Mouse (Mus musculus) lung, embryonic 14.5 days (tissue): ENCODE results near the gene Prdm2. TPM values are rescaled to one million over a fixed set of nuclear protein-coding genes. Genes with fewer than 3 reads are reported as not detected.

Experiments
- ATAC-seq: fragments of 200-750 bp; cut with Nextera tagmentation; 2 replicates; pipeline ENCODE4 v1.8.0; 2017; ENCODE audit warnings: mild to moderate bottlenecking, moderate TSS enrichment, moderate library complexity; ENCODE audit not compliant: insufficient read depth
- DNase-seq: peaks from one replicate; pipeline ENCODE4 v3.0.0-alpha.2; 2015
- H3K27ac ChIP-seq: fragments of 300-500 bp; sonication (generic); 2 replicates; pipeline ENCODE4 v1.5.1; 2014; ENCODE audit warnings: low read depth, mild to moderate bottlenecking, moderate library complexity
- H3K27me3 ChIP-seq: fragments of 300-500 bp; sonication (generic); 2 replicates; pipeline ENCODE4 v1.6.1; 2014; ENCODE audit warnings: low read length, control low read depth; ENCODE audit not compliant: insufficient read depth
- H3K36me3 ChIP-seq: fragments of 300-500 bp; sonication (generic); 2 replicates; pipeline ENCODE4 v1.6.1; 2014; ENCODE audit warnings: control low read depth; ENCODE audit not compliant: insufficient read depth
- H3K4me1 ChIP-seq: fragments of 300-500 bp; sonication (generic); 2 replicates; pipeline ENCODE4 v1.6.1; 2014; ENCODE audit warnings: antibody characterized with exemption, control low read depth; ENCODE audit not compliant: insufficient read depth
- H3K4me2 ChIP-seq: fragments of 300-500 bp; sonication (generic); 2 replicates; pipeline ENCODE4 v1.6.1; 2014; ENCODE audit warnings: mild to moderate bottlenecking
- H3K4me3 ChIP-seq: fragments of 300-500 bp; sonication (generic); 2 replicates; pipeline ENCODE4 v1.5.1; 2014; ENCODE audit warnings: low read depth, low read length
- H3K9ac ChIP-seq: fragments of 300-500 bp; sonication (generic); 2 replicates; pipeline ENCODE4 v1.6.1; 2014
- H3K9me3 ChIP-seq: fragments of 300-500 bp; sonication (generic); 2 replicates; pipeline ENCODE4 v1.6.1; 2016; ENCODE audit warnings: low read depth, low read length, control low read depth
- CTCF ChIP-seq: IDR thresholded peaks from 2 replicates; pipeline ENCODE4 v1.5.1; 2016; ENCODE audit warnings: antibody characterized with exemption, low read depth
- WGBS: fragments of 180-500 bp; shearing (Covaris S2); extraction: QIAGEN DNeasy Blood & Tissue Kit; methylation state at CpG from one replicate; pipeline ENCODE4 v1.1.7; 2014; 5-methylcytosine and 5-hydroxymethylcytosine counted together
- polyA plus RNA-seq: library from polyadenylated mRNA; unstranded; fragments of >200 nt; fragmentation: Nextera tagmentation; extraction: Ambion mirVana; gene quantifications from 2 replicates; pipeline ENCODE4 v1.2.1, GENCODE M21; 2014

Gene Prdm2
- polyA plus RNA-seq = 12.0 and 12.1 TPM in 2 replicates

DNA sequence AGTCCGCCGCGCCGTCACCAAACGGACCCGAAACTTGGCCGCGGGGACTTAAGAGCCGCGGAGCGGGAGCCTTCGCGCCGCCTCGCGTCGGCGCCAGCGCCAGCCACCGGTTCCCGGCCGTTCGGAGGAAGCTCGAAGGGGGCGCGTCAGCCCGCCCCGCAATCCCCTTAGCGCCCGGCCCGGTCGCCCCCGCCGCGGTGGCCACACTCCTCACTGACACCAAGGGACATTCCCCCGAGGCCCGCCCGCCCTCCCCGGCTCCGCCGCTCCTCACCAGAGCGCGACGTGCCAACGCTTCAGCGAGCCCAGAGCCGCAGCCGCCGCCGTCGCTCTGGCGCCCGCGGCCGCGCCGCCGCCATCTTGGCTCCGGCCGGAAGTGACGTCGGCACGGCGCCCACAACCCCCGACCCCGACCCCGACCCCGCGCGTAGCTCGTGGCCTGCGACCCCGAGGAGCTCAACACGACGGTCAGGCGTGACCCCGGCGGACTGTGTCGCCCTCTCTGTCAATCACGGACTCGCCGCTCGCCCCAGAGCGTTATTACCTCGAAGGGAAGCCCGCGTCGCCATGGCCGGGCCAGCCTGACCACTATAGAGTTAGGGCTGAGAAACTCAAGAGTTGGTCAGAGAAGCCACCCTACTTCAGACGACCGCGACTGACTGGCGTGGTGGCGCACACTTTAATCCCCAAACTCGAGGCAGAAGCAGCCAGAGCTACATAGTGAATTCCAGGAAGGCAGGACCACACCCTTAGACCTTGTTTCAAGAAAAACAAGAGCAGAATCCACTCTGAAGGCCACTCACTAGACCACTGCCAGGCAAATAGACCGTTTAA, at the start of gene Prdm2:
TSS of gene Prdm2 (minus strand) at position 655 of the 834 bp plus-strand sequence.
- Histone ChIP-seq H3K27me3 (no peaks in the 10 kb centered on the region), H3K27ac (peak within 1 kb of the TSS; percentile 84), H3K9ac (peak within 1 kb of the TSS; percentile 92), H3K4me3 (peak within 1 kb of the TSS; percentile 79), H3K36me3 (no peaks in the 10 kb centered on the region), H3K4me2 (peak within 1 kb of the TSS; percentile 89), H3K9me3 (no peaks in the 10 kb centered on the region), H3K4me1 (peaks cover 3% of the 10 kb centered on the region; the same call in 1 of the 2 replicates)
- no peak for TF ChIP-seq CTCF
- ATAC-seq (peak; percentile 83), DNase-seq (peak; percentile 81)
- WGBS = 2% methylated on average over 85 of the region's 96 CpGs

DNA sequence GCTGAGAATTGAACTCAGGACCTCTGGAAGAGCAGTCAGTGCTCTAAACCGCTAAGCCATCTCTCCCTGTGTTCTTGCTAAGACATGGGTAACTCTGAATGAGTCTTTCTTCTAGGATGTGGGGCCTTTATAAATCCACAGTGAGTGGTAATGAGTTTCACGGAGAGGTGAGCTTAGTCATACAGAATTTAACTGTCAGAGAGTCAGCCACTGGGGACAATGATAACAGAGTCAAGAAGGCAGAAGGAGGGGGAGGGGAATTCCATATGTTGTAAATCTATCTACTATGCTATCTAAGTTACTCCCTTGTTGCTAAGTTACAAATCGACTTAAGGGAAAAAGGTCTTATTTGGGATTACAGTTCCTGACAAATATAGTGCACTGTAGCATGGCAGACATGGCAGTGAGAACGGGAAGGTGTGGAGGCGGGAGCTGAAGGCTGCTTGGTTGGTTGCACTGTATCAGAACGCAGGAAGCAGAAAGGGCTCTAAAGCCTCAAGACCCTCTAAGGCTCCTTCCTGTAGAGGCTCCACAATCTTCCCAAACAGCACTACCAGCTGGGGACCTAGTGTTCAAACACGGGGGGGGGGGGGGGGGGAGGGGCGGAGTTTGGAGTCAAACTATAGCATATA, 47.0 kb upstream of the Prdm2 start:
- DNase-seq = no peak
- WGBS = 32% methylated on average over 8 of the region's 8 CpGs
- H3K9me3 ChIP-seq = no peaks in the 10 kb centered on the region
- H3K4me2 ChIP-seq = no peak overlapping the region
- peak; percentile 32; the same call in 1 of the 2 replicates for ATAC-seq
- no peaks in the 10 kb centered on the region for H3K36me3 ChIP-seq
- H3K4me3 ChIP-seq = no peak overlapping the region
- H3K27me3 ChIP-seq = no peaks in the 10 kb centered on the region
- no peak overlapping the region for H3K9ac ChIP-seq
- no peak for TF ChIP-seq CTCF
- no peaks in the 10 kb centered on the region for H3K4me1 ChIP-seq
- no peak overlapping the region for H3K27ac ChIP-seq

DNA sequence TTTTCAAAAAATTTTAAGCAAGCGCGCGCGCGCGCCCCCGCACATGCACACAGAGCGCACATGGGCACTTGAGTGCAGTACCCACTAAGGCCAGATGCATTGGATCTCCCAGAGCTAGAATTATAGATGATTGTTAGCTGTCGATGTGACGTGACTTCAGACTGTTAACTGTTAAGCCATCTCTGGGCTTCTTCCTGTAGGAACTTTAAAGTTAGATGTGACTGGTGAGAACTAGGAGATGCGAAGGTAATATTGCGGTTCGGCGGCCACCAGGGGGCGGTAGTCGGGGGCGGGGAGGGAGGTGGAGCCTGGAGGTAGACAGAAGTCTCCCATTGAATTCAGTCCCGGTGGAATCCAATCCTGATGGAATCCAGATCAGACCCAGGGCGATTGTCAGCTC, 45.7 kb upstream of the Prdm2 start:
- peak; percentile 78 for TF ChIP-seq CTCF
- peak; percentile 32 for DNase-seq
- no peaks in the 10 kb centered on the region for H3K4me1 ChIP-seq
- WGBS = 38% methylated on average over 19 of the region's 19 CpGs
- no peaks in the 10 kb centered on the region for H3K36me3 ChIP-seq
- peak; percentile 57; the same call in 1 of the 2 replicates for ATAC-seq
- no peak overlapping the region for H3K4me3 ChIP-seq
- H3K9me3 ChIP-seq = no peaks in the 10 kb centered on the region
- H3K27me3 ChIP-seq = no peaks in the 10 kb centered on the region
- H3K4me2 ChIP-seq = peak overlapping the region; percentile 43
- no peak overlapping the region for H3K9ac ChIP-seq
- H3K27ac ChIP-seq = no peak overlapping the region

DNA sequence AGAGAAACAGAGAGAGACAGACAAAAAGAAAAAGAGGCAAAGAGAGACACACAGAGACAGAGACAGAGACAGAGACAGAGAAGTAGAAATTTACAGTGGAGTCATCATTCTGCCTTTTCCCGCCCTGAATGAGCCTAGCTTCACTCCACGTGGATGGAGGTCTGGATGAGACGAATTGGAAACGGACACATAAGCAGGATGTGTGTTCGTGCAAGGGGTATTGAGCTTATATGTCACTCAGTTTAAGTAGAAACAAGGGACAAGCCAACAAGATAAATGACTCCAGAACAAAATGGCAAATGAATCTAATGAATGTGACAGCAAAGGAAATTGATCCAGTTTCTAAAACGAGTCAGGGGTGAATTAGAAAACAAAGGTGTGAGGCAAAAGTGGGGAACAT, 45.2 kb upstream of the Prdm2 start:
- 33% methylated on average over 6 of the region's 6 CpGs for WGBS
- no peak for TF ChIP-seq CTCF
- Histone ChIP-seq H3K27ac (no peak overlapping the region), H3K9ac (no peak overlapping the region), H3K4me3 (no peak overlapping the region), H3K4me1 (no peaks in the 10 kb centered on the region), H3K27me3 (no peaks in the 10 kb centered on the region), H3K36me3 (no peaks in the 10 kb centered on the region), H3K9me3 (no peaks in the 10 kb centered on the region), H3K4me2 (no peak overlapping the region)
- ATAC-seq (no peak), DNase-seq (no peak)

DNA sequence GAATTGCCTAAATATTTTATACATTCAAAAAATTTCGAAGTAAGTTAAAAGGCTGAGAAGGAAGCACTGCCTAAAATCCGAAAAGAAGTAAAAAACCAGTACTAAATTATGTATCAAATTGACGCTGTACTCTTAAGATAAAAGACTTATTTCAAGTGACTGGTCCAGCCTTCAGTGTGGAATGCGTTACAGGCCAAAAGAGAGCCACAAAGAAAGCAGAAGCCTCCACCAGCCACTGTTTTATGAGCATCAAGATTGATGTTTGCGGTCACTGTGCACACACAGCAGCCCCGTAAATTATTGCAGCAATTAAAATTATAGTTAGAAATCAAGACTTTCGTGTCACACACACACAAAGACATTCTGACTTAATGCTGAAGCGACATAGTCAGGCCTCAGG, 42.7 kb upstream of the Prdm2 start:
- 56% methylated on average over 8 of the region's 8 CpGs for WGBS
- H3K4me1 ChIP-seq = no peaks in the 10 kb centered on the region

DNA sequence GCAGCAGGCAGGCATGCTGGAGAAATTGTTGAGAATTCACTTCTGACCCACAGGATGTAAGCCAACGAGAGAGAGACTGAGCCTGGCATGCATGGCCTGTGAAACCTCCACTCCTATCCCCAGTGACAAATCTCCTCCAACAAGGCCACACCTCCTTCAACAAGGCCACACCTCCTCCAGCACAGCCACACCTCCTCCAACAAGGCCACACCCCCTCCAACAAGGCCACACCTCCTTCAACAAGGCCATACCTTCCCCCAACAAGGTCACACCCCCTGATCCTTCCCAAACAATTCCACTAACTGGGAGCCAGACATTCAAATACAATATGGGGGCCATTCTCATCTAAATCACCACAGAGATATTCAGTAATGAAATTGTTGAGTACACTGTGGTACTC, 40.6 kb upstream of the Prdm2 start:
- no peaks in the 10 kb centered on the region for H3K36me3 ChIP-seq
- H3K4me2 ChIP-seq = no peak overlapping the region
- H3K27me3 ChIP-seq = no peaks in the 10 kb centered on the region
- ATAC-seq (no peak), DNase-seq (no peak)
- no peak overlapping the region for H3K9ac ChIP-seq
- no peak overlapping the region for H3K27ac ChIP-seq
- WGBS = 65% methylated on average over 1 of the region's 1 CpGs
- no peaks in the 10 kb centered on the region for H3K4me1 ChIP-seq
- TF ChIP-seq CTCF = no peak
- no peaks in the 10 kb centered on the region for H3K9me3 ChIP-seq
- no peak overlapping the region for H3K4me3 ChIP-seq

More for the DNA sequence above, 42.7 kb upstream of the Prdm2 start:
- H3K9ac ChIP-seq = no peak overlapping the region
- H3K27ac ChIP-seq = no peak overlapping the region
- H3K4me3 ChIP-seq = no peak overlapping the region
- no peaks in the 10 kb centered on the region for H3K36me3 ChIP-seq
- no peak for ATAC-seq
- H3K4me2 ChIP-seq = no peak overlapping the region
- no peak for TF ChIP-seq CTCF
- DNase-seq = peak; percentile 11
- no peaks in the 10 kb centered on the region for H3K9me3 ChIP-seq
- no peaks in the 10 kb centered on the region for H3K27me3 ChIP-seq

DNA sequence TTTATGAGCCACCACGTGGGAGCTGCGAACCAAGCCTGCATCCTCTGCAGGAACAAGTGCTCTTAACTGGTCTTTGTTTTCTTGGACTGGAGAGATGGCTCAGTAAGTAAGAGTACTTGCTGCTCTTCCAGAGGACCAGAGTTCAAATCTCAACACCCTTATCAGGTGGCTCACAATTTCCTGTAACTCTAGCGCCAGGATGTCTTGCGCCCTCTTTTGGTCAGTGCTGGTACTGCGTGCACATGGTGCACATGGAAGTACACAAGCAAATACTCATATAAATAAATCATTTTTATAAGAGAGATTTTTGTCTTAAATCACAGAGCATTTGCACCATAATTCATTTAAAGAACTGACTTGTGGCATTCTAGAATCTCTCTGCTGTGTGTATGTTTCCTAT, 35.3 kb upstream of the Prdm2 start:
- no peak overlapping the region for H3K4me3 ChIP-seq
- no peak for ATAC-seq
- H3K27me3 ChIP-seq = no peaks in the 10 kb centered on the region
- H3K36me3 ChIP-seq = no peaks in the 10 kb centered on the region
- H3K4me2 ChIP-seq = no peak overlapping the region
- no peaks in the 10 kb centered on the region for H3K9me3 ChIP-seq
- TF ChIP-seq CTCF = peak; percentile 56
- no peak overlapping the region for H3K27ac ChIP-seq
- no peak for DNase-seq
- H3K4me1 ChIP-seq = no peaks in the 10 kb centered on the region
- H3K9ac ChIP-seq = no peak overlapping the region
- WGBS = 72% methylated on average over 5 of the region's 5 CpGs
